Mouse (Mus musculus): ENCODE results near the gene Setd2. TPM values are rescaled to one million over a fixed set of nuclear protein-coding genes. Genes with fewer than 3 reads are reported as not detected.

Gene Setd2
- polyA plus RNA-seq, 1 experiment from 2014 or later: 47.1 TPM

Small RNAs within 50 kb of the gene (microRNA-seq; reads per million reads assigned to microRNA genes)
- gene Mir8107: not detected

Other genes with a start within 250 kb of the Setd2 start
- 34.3 and 38.7 TPM in 2 replicates for gene Elp6, start 227.4 kb upstream of the Setd2 start, polyA plus RNA-seq (2016; fragmentation: Nextera tagmentation; extraction: Ambion mirVana)
- 46.6 and 49.3 TPM in 2 replicates for gene Scap, start 199.3 kb upstream of the Setd2 start, polyA plus RNA-seq (2016; fragmentation: Nextera tagmentation; extraction: Ambion mirVana)
- 19.3 and 22.3 TPM in 2 replicates for gene Ptpn23, start 124.4 kb upstream of the Setd2 start, polyA plus RNA-seq (2016; fragmentation: Nextera tagmentation; extraction: Ambion mirVana)
- 3.3 and 4.1 TPM in 2 replicates for gene Ngp, start 112.8 kb upstream of the Setd2 start, polyA plus RNA-seq (2016; fragmentation: Nextera tagmentation; extraction: Ambion mirVana)
- 10.3 and 10.9 TPM in 2 replicates for gene Klhl18, start 55.9 kb upstream of the Setd2 start, polyA plus RNA-seq (2016; fragmentation: Nextera tagmentation; extraction: Ambion mirVana)
- gene Kif9, start 55.6 kb upstream of the Setd2 start, polyA plus RNA-seq (2016; fragmentation: Nextera tagmentation; extraction: Ambion mirVana): 1.4 and 1.5 TPM in 2 replicates
- 58.8 and 59.8 TPM in 2 replicates for gene Nradd, start 91.9 kb downstream of the Setd2 start, polyA plus RNA-seq (2016; fragmentation: Nextera tagmentation; extraction: Ambion mirVana)
- gene Nbeal2, start 121.6 kb downstream of the Setd2 start, polyA plus RNA-seq (2016; fragmentation: Nextera tagmentation; extraction: Ambion mirVana): 1.2 and 1.7 TPM in 2 replicates
- gene Ccdc12, start 123.9 kb downstream of the Setd2 start, polyA plus RNA-seq (2016; fragmentation: Nextera tagmentation; extraction: Ambion mirVana): 118 and 120 TPM in 2 replicates
- gene Myl3, start 209.3 kb downstream of the Setd2 start, polyA plus RNA-seq (2016; fragmentation: Nextera tagmentation; extraction: Ambion mirVana): 1.9 and 2.4 TPM in 2 replicates
- 115 and 117 TPM in 2 replicates for gene Pth1r, start 214.5 kb downstream of the Setd2 start, polyA plus RNA-seq (2016; fragmentation: Nextera tagmentation; extraction: Ambion mirVana)

All from embryonic facial prominence, embryonic 12.5 days (tissue).